Mouse (Mus musculus): ENCODE results near the gene Arhgap10.
"Not testable (repeated sequence)": the region's sequence is repeated elsewhere in the genome, so short reads cannot be mapped to it uniquely, and the experiment has no call there.

The Arhgap10 gene

GRCm38 (mm10) chr8:77340046-77340747 is 177.6 kb downstream of the Arhgap10 start:
- DNase-seq: no peak

DNA sequence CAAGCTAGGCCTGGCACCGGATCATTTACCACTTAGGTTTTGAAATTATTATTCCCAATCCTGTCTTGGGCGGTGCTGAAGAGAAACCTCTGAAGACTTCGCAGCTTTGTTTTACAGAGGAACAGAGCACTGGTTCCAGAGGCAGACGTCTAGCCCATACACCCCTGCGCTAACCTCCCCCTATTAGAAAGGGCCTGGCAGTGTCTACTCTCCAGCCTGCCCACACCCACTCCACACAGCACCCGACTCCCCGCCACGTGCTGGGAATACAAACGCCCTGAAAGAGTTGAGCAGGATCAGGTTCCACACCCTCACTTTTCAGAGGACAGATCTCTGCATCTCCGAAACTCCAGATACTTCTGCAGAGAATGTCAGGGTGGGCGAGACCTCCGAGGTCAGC is 180.5 kb downstream of the Arhgap10 start:
- no peak for DNase-seq

GRCm38 (mm10) chr8:77331180-77331579 is 186.6 kb downstream of the Arhgap10 start:
- no peak for DNase-seq

DNA sequence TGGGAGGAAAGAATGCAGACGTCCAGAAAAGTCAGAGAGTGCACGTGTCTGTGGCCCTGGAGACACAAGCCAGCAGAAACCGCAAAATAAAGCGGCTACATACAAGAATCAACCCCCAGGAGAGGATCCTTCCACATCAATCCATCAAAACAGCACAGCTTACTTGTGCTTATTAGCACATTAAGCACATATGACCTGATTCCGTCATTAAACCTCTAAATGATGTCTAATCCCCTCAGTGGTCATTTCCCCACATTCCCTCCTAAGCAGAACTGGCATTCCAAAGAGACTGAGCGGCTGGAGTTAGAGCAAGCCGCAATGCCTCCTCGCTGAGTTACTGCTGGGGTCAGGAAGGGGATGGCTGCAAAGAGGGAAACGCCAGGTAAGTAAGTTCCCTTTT is 187.4 kb downstream of the Arhgap10 start:
- DNase-seq: no peak

DNA sequence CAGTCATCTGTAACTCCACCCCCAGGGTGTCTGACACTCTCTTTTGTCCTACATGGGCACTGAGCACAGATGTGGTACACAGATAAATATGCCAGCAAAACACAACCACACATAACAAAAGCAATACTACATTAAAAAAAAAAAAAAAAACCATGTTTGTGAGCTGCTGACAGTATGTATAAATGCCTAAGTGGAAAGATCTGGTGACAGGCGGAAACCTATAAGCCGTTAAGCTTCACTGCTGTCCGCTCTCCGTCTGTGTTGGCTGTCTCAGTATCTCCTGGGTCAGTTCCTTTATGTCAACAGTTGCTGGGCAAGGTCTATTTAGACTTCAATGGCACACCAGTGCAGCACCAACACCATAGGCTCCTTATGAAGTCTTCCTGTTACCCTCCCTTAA is 188.0 kb downstream of the Arhgap10 start:
- no peak for DNase-seq

GRCm38 (mm10) chr8:77328473-77328872 is 189.3 kb downstream of the Arhgap10 start:
- DNase-seq: no peak

- DNase-seq: no peak
Measured at GRCm38 (mm10) chr8:77327326-77327725, 190.4 kb downstream of the Arhgap10 start.

GRCm38 (mm10) chr8:77322727-77323126 is 195.0 kb downstream of the Arhgap10 start:
- not testable (repeated sequence) for DNase-seq

GRCm38 (mm10) chr8:77321901-77322300 is 195.9 kb downstream of the Arhgap10 start:
- no peak for DNase-seq

GRCm38 (mm10) chr8:77318590-77318989 is 199.2 kb downstream of the Arhgap10 start:
- no peak for DNase-seq

DNA sequence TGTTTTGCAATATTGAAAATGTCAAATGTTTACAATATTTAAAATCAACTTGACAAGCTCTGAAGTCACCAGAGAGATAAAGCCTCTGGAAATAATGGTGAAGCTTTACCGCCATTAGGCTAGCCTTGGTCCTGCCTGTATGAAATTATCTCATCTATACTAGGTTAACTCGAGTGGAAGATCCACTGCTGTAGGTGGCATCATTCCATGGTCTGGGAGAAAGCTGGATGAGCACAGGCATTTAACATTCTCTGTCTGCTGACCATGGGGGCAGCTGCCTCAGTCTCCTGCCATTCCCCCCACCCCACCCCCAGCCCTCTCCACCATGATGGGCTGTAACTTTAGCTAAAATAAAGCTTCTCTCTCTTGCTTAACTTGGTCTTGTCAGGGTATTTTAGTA is 200.0 kb downstream of the Arhgap10 start:
- DNase-seq: no peak

- DNase-seq: no peak
Measured at GRCm38 (mm10) chr8:77313003-77313402, 204.8 kb downstream of the Arhgap10 start.

GRCm38 (mm10) chr8:77311762-77312161 is 206.0 kb downstream of the Arhgap10 start:
- no peak for DNase-seq

GRCm38 (mm10) chr8:77310541-77310940 is 207.2 kb downstream of the Arhgap10 start:
- no peak for DNase-seq

DNA sequence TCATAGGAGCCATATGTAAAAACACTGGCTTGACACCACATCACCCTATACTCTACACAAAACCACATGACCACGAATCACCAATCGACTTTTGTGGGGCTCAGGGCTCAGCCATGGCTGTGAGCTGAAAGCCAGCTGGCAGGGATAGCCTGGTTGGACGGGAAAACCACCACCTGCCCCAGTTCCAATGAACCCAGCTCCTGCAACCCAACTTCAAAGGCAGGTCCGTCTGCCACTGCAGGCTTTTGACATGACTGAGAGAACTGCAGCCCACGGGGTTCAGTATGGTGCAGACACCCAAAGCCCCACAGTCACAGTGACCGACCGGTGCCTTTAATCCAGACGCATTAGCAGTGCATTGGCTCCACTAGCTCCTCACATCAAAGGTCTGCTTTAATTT is 207.7 kb downstream of the Arhgap10 start:
- DNase-seq: no peak

DNA sequence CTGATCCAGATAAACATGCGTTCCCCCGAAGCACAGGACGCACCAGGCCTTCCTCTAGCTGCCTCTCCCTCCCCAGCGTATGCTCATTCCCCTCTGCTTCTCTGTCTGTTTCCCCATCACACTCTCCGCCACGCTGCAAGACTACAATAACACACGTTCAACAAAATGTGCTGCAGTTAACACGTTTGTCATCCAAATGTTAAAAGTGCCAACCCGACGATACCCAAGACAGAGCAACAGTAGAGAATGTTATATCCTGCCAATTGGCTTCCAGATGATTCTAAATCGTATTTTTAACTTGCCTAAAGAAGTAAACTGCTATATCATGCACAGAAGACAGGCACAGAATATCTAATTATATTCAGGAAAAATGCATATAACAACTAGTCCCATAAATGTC is 223.2 kb downstream of the Arhgap10 start:
- DNase-seq: no peak

- no peak for DNase-seq
Measured at GRCm38 (mm10) chr8:77292649-77293048, 225.1 kb downstream of the Arhgap10 start.

DNA sequence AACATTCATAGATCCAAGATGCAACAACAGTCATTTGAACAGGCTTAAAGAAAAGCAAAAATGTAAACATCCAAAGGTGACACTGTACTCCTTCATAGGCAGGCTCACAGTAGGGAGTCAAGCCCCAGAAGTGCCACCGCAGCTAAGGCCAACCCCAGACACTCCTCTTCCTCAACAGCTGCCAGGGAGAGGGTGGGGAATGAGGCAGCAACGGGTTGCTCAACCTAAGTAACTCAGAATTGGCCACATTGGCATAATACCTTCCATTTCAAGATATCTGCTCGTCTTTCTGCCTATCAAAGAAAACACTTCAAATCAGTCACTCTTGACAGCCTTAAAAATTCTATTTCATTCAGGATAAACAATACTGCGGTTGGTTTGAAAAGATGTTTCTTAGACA is 225.6 kb downstream of the Arhgap10 start:
- DNase-seq: no peak

DNA sequence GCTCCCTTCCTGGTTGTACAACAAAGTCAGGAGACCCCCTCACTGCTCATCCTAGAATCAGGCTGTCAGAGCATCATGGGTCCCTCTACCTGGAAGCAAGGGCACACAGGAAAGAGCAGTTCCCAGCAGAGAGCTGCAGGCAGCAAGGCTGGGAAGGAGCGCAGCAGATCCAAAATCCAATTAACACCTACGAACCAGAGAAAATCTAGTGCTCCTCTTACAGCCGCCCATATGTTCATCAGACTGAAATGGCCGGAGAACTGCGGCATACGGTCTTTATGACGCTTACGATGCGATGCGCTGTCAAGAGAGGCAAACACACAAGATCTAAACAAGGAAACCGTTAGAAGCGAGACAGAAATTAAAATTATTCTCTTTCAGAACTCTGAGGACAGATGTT is 229.3 kb downstream of the Arhgap10 start:
- no peak for DNase-seq

GRCm38 (mm10) chr8:77288065-77288464 is 229.7 kb downstream of the Arhgap10 start:
- no peak for DNase-seq

- DNase-seq: no peak
Measured at GRCm38 (mm10) chr8:77284473-77284872, 233.3 kb downstream of the Arhgap10 start.

GRCm38 (mm10) chr8:77282605-77283236 is 235.0 kb downstream of the Arhgap10 start:
- no peak for DNase-seq

- DNase-seq: no peak
Measured at GRCm38 (mm10) chr8:77279977-77280376, 237.8 kb downstream of the Arhgap10 start.

DNA sequence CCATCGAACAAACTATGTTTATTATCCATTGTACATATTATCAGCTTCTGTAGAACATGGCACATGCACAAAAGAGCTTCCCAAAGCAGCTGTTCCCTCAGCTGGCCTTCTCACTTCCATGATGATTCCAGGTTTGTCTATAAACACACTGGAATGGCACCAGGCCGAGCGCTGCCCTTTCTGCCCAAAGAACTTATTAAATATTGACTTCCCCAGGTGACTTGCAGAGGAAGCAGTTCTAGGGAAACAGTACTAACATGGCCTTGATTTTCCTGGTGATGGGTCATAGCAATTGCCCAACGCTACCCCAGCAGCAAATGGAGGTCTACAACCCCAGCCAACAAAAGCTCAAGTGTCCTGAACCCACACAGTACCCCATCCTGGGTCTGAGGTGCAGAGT is 239.5 kb downstream of the Arhgap10 start:
- DNase-seq: no peak

DNA sequence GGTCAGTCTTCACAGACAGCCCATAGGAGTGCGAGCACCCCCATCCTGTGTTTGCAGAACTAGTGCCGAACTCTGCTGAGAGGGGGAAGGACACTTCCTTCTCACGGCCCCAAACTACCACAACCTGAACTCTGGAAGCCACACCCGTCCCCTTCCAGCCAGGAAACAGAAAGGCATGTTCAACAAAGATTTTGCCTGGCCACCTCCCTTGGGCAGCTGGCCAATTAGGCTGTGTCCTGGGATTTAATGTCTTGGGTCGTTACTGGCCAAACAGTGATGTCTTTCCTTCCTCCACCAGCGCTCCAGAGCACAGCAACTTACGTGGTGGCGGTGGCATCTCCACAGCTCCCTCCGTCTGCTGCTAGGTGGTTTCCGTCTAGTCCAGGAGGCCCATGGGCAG is 240.9 kb downstream of the Arhgap10 start:
- DNase-seq: peak; percentile 37 to 64

Data from kidney, postnatal 4 days (tissue).